Mouse (Mus musculus) gastrocnemius, postnatal 36 days (tissue): Measurements from ENCODE around the gene Cdh11. TPM values are rescaled to one million over a fixed set of nuclear protein-coding genes. Genes with fewer than 3 reads are reported as not detected.

Experiments
- DNase-seq, 2 experiments: peaks; one replicate each; pipeline ENCODE4 v3.0.0; 2022
- intact Hi-C: fragments of 180-260 bp; cut with DNase I; formaldehyde crosslinking; loops from one replicate; pipeline ENCODE4 v1.15.1; 2025
- long read RNA-seq, 2 experiments: library from polyadenylated mRNA; stranded (forward); transcript quantifications; one replicate each; pipeline ENCODE4 v2.0.0; 2021
- total RNA-seq, 2 experiments: library from RNA; stranded (reverse); gene quantifications; 2 replicates each; pipeline ENCODE4 v1.2.3; 2021

The Cdh11 gene
- 1 to 10 TPM in 1 of 2 experiments, under 1 TPM in 1; 0.97 to 1.7 TPM for total RNA-seq
- long read RNA-seq, experiment 1, result 0 reads
- long read RNA-seq, experiment 2, full-length matches to known transcripts, result 1 of 1 reads
- long read RNA-seq, experiment 2, partial matches to known transcripts, result 0 of 1 reads
- long read RNA-seq, experiment 2, other reads (novel, unspliced or antisense), result 0 of 1 reads

- intact Hi-C loops, result loop anchor here (10.0 kb wide), 1 partner anchor 1239 kb away; no protein-coding TSS in a partner anchor
- DNase-seq, result no peak
These were observed at the start of gene Cdh11 for GRCm38 (mm10) chr8:102785592-102786416. TSS of gene Cdh11 (minus strand) at chr8:102785642.

GRCm38 (mm10) chr8:102813959-102814358 lies 28.5 kb upstream of the Cdh11 start:
- intact Hi-C loops, result no loop called here
- DNase-seq, result no peak

GRCm38 (mm10) chr8:102790303-102790702 lies 4.9 kb upstream of the Cdh11 start:
- intact Hi-C loops, result no loop called here

GRCm38 (mm10) chr8:102786467-102787360 lies 1.3 kb upstream of the Cdh11 start:
- no peak for DNase-seq
- intact Hi-C loops, result loop anchor here (10.0 kb wide), 1 partner anchor 1238 kb away; no protein-coding TSS in a partner anchor

More at GRCm38 (mm10) chr8:102790303-102790702, 4.9 kb upstream of the Cdh11 start:
- DNase-seq, result no peak

GRCm38 (mm10) chr8:102784835-102785455 lies 497 bp downstream of the Cdh11 start:
- intact Hi-C loops, result loop anchor here (10.0 kb wide), 1 partner anchor 1240 kb away; no protein-coding TSS in a partner anchor

GRCm38 (mm10) chr8:102783821-102784591 lies 1.4 kb downstream of the Cdh11 start:
- peak in 1 of 2 experiments; percentile 29 for DNase-seq
- intact Hi-C loops, result loop anchor here (10.0 kb wide), 1 partner anchor 1241 kb away; no protein-coding TSS in a partner anchor

More at GRCm38 (mm10) chr8:102784835-102785455, 497 bp downstream of the Cdh11 start:
- DNase-seq, result peak; percentile 27 to 28

GRCm38 (mm10) chr8:102782707-102783489 lies 2.5 kb downstream of the Cdh11 start:
- DNase-seq, result no peak
- intact Hi-C loops, result loop anchor here (10.0 kb wide), 1 partner anchor 1242 kb away; no protein-coding TSS in a partner anchor

- intact Hi-C loops, result loop anchor here (10.0 kb wide), 1 partner anchor 1244 kb away; no protein-coding TSS in a partner anchor
- peak; percentile 34 to 55 for DNase-seq
These were observed 4.5 kb downstream of the Cdh11 start for GRCm38 (mm10) chr8:102780899-102781298.

- intact Hi-C loops, result loop anchor here (10.0 kb wide), 1 partner anchor 260 kb away; no protein-coding TSS in a partner anchor
- no peak for DNase-seq
These were observed 10.8 kb downstream of the Cdh11 start for GRCm38 (mm10) chr8:102774594-102774993.

GRCm38 (mm10) chr8:102771456-102771855 lies 14.0 kb downstream of the Cdh11 start:
- intact Hi-C loops, result loop anchor here (10.0 kb wide), 1 partner anchor 257 kb away; no protein-coding TSS in a partner anchor
- no peak for DNase-seq

- DNase-seq, result no peak
- intact Hi-C loops, result no loop called here
These were observed 31.6 kb downstream of the Cdh11 start for GRCm38 (mm10) chr8:102753839-102754238.

GRCm38 (mm10) chr8:102742940-102743339 lies 42.5 kb downstream of the Cdh11 start:
- DNase-seq, result no peak
- intact Hi-C loops, result no loop called here

- intact Hi-C loops, result no loop called here
These were observed 43.3 kb downstream of the Cdh11 start for GRCm38 (mm10) chr8:102742008-102742591.

GRCm38 (mm10) chr8:102740963-102741362 lies 44.5 kb downstream of the Cdh11 start:
- intact Hi-C loops, result no loop called here
- DNase-seq, result no peak

More at GRCm38 (mm10) chr8:102742008-102742591, 43.3 kb downstream of the Cdh11 start:
- no peak for DNase-seq

- intact Hi-C loops, result no loop called here
- no peak for DNase-seq
These were observed 46.4 kb downstream of the Cdh11 start for GRCm38 (mm10) chr8:102738961-102739487.

- intact Hi-C loops, result no loop called here
- no peak for DNase-seq
These were observed 47.0 kb downstream of the Cdh11 start for GRCm38 (mm10) chr8:102738395-102738794.

- intact Hi-C loops, result no loop called here
- no peak for DNase-seq
These were observed 51.0 kb downstream of the Cdh11 start for GRCm38 (mm10) chr8:102734419-102734818.
